Mouse (Mus musculus) heart, adult 2 months (tissue): Measurements from ENCODE around the gene Lin54.

ENCODE experiments used
- CTCF ChIP-seq: fragments of 200-600 bp; IDR thresholded peaks from 2 replicates; pipeline ENCODE4 v1.8.1; 2022; ENCODE audit warnings: antibody characterized with exemption, mild to moderate bottlenecking, moderate library complexity
- EP300 ChIP-seq: fragments of 200-500 bp; IDR thresholded peaks from 2 replicates; pipeline ENCODE4 v1.6.1; 2011; ENCODE audit warnings: low read depth, low read length, control low read depth; ENCODE audit not compliant: insufficient read depth
- POLR2A ChIP-seq: fragments of 200-500 bp; IDR thresholded peaks from 2 replicates; pipeline ENCODE4 v1.6.1; 2011; ENCODE audit warnings: mild to moderate bottlenecking, low read depth, low read length, control low read depth; ENCODE audit not compliant: insufficient read depth

- no peak for TF ChIP-seq POLR2A
- no peak for TF ChIP-seq CTCF
- TF ChIP-seq EP300 = no peak
Measured at GRCm38 (mm10) chr5:100477604-100478003, 22.8 kb downstream of the Lin54 start.
